Mouse (Mus musculus) left cerebral cortex, postnatal 25 days (tissue): ENCODE data around the gene Vegfb. TPM values are rescaled to one million over a fixed set of nuclear protein-coding genes. Genes with fewer than 3 reads are reported as not detected.

Experiments used
- DNase-seq, 2 experiments: peaks; one replicate each; pipeline ENCODE4 v3.0.0; 2022; ENCODE audit warnings: low spot score in 2 of 2, mixed read lengths in 1 of 2
- intact Hi-C: fragments of 180-260 bp; cut with DNase I; formaldehyde crosslinking; loops from one replicate; pipeline ENCODE4 v1.15.1; 2025
- total RNA-seq, 2 experiments: library from RNA; stranded (reverse); gene quantifications; 2 replicates each; pipeline ENCODE4 v1.2.3; 2021

Vegfb gene
- total RNA-seq, result 10 to 100 TPM; 79.9 to 80.2 TPM

DNA sequence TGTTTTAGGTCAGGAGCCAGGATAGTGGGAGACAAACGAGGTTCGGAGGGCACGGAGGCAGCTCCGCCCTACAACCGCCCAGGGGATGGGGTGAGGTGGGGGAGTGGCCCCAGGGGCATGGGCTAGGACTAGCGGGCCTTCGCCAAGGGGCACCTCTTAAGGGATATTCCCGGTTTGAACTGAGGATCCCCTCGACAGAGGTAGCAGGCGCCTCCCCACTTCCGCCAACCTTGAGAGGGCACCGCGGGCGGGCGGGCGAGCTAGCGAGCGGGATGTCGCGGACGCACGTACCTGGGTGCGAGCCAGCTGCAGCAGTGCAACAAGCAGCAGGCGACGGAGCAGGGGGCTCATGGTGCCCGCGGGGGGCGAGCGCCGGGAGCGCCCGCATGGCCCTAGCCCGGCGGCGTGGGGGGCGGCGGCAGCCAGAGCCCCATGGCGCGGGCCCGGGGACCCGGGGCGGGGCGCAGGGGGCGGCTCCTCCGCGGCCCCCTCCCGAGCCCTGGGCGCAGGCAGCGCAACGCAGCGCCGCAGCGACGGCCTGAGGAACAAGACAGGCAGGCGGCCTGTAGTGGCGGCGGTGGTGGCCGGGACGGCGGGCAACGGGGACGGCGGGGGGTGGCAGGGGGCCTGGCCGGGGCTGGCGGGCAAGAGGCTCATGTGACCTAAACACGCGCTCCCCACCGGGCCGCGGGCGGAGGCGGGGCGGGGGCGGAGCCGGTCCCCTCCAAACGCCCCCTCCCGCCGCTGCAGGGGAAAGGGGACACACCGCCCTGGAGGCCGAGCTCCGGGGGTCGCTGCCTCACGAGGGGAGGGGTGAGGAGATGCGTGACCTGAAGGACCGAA is at the start of gene Vegfb:
TSS of gene Vegfb (minus strand) at position 591 of the 843 bp plus-strand sequence.
- peak; percentile 44 to 66 for DNase-seq
- intact Hi-C loops, result no loop called here

DNA sequence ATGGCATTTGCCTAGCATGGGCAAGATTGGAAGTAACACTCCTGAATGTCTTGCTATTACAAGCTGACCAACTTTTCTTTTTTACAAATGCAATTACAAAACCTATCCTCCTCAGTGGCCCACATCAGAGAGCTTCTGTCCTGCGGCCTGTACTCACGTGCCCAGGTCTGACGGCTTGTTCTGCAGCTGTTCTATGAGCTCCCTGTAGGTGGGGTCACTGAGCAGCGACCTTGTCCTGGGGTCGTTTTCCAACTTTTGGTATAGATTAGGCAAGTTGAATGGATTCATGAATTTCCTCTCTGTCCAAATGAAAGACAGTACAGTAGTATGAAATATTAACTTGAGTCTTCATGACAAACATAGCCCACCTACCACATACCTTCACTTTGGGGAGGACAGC is 46.6 kb upstream of the Vegfb start:
- DNase-seq, result no peak
- intact Hi-C loops, result no loop called here

DNA sequence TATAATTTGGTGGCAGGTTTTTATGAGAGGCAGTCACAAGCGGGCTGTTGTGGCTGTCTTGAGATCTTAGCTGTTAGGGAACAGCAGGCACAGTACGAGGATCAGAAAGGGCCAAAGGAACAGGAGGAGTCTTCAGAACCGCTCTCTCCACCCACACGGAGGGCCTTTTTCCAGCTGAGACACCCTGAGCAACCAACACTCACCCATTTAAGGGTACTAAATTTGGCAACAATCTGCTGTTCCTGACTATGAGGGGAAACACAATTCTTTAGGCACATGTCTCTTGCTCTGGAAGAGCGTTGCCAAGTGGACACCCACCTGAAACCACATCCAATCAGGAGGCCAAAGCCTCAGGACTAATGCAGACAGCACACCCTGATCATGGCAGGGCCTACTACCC is 42.1 kb upstream of the Vegfb start:
- intact Hi-C loops, result loop anchor here (5.0 kb wide), 1 partner anchor 97 kb away; the partner anchor contains the start of gene Kcnk4

DNA sequence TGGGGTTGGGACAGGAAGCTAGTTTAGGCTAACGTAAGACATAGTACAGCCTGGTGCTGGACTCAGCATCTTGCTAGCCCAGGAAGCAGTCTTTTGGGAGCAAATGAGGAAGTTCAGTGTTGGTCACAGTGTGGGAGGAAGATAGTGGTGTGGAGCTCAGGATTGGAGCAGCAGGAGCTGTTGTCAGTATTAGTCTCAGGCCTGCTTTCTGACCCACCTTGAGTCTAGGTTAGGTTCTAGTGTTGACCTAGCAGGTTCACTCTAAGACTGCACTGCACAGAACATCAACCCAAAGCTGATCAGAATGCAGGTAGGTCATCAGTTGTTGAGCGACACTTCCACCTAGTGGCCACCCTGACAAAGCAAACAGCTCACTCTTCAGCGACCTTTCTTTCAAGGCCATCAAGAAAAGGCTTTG is 32.8 kb upstream of the Vegfb start:
- DNase-seq, result peak; percentile 28 to 39
- intact Hi-C loops, result no loop called here

More for the DNA sequence above, 42.1 kb upstream of the Vegfb start:
- DNase-seq, result peak; percentile 58 to 91

DNA sequence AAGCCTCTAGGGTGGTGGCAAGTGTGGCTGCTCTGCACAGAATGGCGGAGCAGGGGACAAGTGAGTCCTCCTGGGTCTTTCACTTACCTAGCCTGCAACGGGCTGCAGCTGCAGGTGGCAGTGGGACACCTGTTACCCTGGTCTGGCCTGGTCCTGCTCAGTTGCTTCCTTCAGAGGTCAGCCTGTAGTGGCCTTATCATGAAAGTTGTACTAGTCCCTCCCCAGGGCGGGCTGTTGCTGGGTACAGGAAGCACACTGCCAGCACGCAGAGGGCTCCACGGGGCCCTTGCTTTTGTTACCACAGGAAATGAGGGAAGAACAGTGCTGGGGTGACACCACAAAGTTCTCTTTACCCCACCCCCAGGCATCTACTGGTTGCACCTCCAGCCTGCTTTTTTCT is 31.7 kb upstream of the Vegfb start, which contains the start of gene Fermt3:
TSS of gene Fermt3 (minus strand) at position 279 of the 400 bp plus-strand sequence.
- intact Hi-C loops, result no loop called here
- DNase-seq, result peak in 1 of 2 experiments; percentile 40

DNA sequence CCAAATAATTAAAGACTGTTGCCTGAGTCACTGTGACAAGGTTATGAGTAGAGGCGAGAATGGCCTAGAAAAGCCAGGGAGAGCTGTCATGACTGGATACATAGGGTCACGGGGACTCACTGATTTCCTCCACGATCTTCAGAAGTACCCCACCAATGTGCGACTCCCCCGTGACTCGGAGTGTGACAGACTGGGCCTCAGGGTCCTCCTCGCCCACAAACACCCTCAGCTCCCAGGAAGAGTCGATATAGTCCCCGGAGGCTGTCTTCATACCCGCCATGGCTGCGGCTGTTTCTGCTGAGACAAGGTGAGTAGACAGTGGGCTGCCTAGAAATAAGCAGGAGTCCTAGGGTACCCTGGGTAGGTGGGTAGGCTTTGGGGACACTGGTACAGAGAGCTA is 31.1 kb upstream of the Vegfb start:
- intact Hi-C loops, result no loop called here
- no peak for DNase-seq

DNA sequence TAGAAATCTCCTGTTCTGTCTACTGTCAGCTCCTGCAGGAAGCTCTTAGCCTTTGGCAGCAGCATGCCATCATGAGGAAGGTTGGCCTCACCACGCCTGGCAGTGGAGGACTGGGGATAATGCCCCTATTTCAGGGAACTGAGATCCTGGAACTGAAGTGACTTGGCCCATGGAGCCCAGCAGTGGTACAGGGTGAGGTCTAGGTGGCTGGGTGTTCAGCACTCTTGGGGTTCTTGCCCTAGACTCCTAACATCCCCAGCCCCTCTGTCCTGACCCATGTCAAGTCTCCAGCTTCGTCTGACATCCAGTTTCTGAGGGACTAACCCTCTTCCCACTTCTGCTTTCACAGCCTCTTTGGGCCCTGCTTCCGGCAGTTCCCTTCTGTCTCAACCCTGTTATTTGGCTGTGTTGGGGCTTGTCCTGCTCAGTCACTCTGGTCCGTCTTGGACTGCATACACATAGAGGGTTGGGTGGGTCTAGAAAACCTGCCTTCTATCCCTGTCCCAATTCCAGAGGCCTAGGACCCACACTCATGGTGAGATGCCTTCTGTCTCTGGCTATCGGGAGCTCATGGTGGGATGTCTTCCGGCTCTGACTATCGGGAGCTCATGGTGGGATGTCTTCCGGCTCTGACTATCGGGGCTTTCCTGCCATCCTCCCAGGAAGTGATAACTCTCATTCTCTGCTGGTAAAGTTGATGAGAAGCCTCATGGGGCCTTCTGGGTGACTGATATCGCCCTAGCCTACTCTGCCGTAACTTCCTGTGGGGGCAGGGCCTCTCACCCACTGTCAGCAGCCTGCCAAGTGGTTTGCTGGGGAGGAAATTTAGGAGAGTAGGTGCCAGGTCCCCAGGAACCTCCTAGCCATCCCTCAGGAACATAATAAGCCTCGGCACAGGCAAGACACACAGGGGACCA is 30.3 kb upstream of the Vegfb start:
- no peak for DNase-seq
- intact Hi-C loops, result no loop called here

DNA sequence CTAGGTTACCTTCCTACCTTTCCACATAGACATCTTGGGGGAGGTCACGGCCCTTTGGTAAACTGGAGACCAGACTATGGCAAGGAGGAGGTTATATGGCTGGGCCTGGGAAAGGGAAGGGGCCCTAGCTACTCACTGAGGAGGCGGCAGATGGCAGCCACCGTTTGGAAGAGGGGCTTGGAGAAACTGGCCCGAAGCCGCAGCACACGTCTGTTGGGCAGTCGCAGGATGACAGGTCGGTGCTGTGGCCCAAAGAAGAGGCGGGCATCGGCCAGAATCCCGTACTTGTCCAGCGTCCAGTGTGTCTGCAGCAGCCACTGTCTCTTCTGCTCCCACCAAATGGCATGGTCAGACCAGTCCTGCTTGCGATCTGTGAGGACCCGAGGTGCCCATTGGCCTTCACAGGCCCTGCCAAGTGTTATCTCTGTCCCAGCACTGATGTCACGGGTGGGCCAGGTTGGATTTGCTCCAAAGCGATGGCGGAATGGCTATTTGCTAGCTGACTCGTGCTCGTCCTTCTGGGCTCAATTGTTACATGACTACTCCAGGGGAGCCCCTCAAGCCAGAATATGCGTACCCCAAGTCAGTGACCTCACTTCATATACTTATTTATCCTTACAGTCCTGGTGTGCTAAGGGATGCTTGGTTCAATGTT is 27.2 kb upstream of the Vegfb start:
- no peak for DNase-seq
- intact Hi-C loops, result no loop called here

DNA sequence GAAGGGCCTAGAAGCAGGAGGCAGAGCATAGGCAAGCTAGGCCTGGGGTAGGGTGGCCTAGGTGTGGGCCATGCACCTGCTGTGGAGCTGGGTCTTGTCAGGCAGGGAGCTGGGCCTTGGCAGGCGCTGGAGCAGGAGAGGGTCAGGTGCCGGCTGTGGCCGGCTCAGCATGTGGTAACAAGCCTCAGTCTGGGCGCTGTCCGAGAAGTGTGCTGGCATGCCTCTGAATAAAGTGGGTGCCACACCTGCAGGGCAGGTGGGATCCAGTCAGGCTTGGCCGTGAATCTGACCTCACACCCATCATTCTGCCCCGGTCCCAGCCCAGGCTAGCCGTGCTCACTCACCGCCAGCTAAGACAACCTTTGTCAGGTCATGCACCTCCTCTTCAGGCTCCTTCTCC is 26.5 kb upstream of the Vegfb start:
- DNase-seq, result no peak

DNA sequence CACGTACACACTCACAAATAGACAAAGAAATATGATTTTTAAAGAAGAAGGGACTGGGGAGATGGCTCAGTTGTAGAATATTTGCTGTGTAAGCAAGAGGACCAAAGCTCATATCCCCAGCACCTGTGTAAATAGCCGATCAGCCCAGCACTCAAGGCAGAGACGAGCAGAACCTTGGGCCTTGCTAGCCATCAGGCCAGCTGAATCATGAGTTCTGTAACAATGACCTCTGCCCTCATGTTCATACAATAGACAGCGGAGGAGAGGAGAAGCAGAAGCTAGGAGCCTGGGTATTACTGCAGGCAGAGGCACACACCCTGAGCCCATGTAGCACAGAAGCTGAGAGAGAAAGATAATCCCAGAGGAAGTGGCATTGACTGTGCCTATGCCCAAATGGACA is 25.0 kb upstream of the Vegfb start:
- intact Hi-C loops, result no loop called here

More for the DNA sequence above, 26.5 kb upstream of the Vegfb start:
- intact Hi-C loops, result no loop called here

DNA sequence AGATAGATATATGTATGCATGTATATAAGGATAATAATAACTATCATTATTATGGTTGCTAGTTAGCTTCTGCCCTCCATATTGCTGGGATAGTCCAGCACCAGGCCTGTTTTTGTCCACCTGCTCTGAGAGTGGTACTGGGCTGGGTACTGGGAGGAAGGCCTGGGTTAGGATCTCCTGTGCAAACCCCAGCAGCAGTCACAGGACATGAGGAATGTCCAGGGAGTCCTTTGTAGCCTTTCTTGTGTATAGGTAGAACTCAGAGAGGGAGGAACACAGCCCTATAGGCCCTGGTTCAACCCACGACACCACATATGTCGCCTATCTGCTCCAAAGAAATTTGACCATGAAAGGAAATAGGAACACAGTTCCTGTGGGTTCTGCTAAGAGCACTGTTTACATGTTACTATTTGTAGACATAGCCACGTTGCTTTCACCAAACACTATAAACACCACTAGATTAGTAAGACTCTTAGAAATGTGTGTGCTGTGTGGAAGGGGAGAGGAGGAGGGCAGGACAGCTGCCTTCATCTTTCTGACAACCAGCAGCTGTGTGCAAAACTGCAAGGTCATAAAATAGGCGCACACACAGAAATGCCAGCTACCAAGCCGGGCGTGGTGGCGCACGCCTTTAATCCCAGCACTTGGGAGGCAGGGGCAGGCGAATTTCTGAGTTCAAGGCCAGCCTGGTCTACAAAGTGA is 19.6 kb upstream of the Vegfb start:
- intact Hi-C loops, result no loop called here
- DNase-seq, result no peak

More for the DNA sequence above, 25.0 kb upstream of the Vegfb start:
- DNase-seq, result no peak

DNA sequence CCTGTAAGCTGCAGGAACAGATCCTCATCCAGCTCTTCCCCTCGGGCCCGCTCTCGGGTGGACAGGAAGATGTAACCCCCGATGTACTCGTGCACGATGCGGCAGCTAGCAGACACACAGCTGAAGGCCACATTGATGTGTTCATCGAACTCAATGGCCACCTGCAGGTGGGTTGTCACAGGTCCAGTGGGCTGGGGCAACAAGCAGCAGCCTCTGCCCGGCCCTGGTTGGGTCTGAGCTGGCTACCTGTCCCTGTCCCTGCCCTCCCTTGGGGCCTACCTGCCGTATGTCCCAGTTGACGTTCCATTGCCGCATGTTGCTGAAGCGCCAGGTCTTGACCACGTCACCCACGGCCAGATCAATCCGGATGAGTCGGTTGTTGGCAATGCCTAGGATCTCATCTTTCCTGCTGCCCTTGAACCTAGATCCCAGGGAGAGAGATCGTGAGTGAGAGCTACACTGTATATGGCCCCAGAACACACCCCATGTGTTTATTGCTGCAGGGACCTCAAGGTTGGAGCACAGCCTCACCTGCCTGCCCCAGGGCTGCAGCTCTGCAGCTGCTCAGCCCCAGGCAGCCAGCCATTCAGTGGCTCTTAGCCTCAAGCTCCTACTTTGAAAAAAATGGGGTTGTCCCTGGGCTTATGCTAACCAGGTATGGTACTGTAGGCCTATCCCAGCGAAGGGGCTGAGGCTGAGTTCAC is 12.1 kb upstream of the Vegfb start:
- intact Hi-C loops, result no loop called here
- DNase-seq, result no peak

DNA sequence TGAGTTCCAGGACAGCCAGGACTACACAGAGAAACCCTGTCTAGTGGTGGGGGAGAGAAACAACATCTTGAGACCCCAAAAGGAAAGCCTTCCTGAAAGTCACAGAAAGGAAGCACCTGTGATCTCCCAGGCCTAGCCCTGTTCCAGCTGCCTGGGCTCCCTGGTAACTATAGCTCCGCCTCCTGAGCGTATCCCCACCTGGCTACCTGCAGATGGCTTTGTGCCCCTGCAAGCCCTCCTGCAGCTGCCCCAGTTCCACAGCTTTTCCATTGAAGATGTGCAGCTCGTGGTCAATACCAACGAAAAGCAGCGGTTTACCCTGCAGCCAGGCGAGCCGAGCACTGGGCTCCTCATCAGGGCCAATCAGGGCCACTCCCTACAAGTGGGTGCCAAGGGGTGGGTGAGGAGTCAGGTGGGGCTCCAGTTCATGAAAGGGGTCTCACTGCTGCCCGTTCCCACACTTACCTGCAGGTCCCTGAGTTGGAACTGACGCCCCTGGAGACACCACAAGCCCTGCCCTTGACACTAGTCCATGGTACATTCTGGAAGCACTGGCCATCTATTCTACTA is 10.4 kb upstream of the Vegfb start:
- no peak for DNase-seq
- intact Hi-C loops, result no loop called here

DNA sequence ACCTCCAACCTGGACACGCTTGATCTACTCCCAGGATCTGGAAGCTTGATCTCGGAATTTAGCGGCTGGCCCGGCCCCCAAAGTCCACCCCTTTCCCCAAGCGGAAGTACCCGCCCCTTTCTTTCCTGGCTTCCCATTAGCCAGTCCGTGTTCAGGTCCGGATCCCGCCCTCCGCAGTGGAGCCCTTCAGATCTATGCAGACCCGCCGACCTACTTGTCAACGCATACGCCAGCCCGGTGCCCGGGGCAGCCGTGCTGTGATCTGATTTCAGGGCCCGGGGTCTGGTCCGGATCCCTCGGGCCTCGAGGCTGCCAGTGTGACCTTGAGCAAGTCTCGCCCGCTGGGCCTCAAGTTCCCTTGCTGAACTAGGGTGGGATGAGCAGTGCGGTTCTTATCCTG is 8.6 kb upstream of the Vegfb start, which contains the start of the genes Nudt22 and Trpt1:
TSS of gene Nudt22 (minus strand) at position 112 of the 400 bp plus-strand sequence.
TSS of gene Trpt1 (plus strand) at position 126 of the 400 bp plus-strand sequence.
- intact Hi-C loops, result no loop called here
- peak; percentile 82 to 89 for DNase-seq

DNA sequence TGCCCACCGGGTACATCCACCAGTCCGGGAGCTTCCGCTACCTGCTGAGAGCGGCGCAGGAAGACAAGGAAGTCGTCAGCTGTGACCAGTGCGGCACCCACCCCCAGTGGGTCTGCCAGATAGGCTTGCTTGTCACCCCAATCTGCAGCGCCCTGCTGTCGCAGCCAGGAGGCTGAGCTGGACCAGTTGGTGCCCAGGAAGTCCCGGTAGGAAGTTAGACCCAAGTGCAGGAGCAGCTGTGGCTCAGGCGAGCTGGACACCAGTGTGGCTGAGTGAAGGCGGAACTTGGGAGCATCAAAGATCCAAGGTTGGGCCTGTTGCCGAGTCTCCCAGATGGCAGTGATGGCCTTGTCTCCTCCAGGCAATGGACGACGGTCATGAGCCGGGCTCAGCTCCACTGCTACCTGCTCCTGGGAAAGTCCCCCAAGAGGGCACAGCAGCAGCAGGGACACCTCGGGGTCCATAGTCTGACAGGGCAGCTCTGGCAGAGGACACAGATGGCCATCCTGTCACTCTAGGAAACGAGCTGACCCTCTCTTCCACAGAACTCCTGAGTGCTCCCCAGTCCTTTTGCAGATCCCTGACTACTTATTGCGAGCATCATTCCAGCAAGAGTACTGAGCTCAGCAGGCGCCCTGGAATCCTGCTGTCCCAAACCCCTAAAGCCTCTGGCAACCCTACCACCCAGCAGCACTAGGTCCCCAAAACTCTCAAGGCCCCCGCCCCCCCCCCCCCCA is 8.0 kb upstream of the Vegfb start:
- intact Hi-C loops, result no loop called here
- DNase-seq, result no peak

DNA sequence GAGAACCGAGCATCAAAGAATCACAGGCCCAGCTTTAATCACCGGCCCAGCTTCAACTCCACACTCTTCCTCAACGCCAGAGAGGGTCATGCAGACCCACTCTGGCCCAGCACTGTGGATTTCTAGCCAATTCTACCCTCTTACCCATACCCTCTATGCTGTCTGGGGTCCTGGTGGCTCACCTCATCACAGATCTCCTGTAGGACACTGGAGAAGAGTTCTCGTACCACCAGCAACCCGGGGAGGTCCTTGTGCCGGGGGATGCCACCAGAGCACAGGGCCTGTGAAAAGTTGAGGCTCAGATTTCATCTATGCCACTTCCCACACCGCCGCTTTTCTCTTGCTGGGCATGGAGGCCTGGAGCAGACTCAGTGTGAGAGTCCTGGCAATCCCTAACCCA is 7.0 kb upstream of the Vegfb start:
- no peak for DNase-seq
- intact Hi-C loops, result no loop called here

DNA sequence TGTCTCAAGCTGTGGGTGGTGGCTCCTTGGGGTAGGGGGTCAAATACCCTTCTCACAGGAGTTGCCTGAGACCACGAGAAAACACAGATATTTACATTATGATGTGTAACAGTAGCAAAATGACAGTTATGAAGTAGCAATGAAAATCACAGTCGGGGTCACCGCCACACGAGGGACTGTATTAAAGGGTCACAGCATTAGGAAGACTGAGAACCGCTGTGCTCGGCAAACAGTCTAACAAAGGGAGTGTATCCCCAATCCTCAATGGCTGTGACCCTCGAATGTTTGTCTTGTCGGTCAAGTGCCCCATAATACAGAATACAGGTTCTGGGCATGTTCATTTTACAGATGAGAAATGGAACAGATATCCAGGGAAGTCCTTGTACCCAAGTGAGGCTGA is 6.6 kb upstream of the Vegfb start:
- no peak for DNase-seq
- intact Hi-C loops, result no loop called here
